Mouse (Mus musculus): Measurements from ENCODE around the gene Trpm8. TPM values are rescaled to one million over a fixed set of nuclear protein-coding genes. Genes with fewer than 3 reads are reported as not detected.

The Trpm8 gene
- total and polyA plus RNA-seq, 3 experiments: not detected

- no peak overlapping the region for H3K27ac ChIP-seq (ENCODE audit: insufficient read depth, low read depth)
- dilution Hi-C loops (cut with MboI; ENCODE audit: extremely low pct_ligation_motif_present, extremely low pct_unique_long_range_greater_than_20kb, low sequenced_read_pairs) (no loop called here), in situ Hi-C loops (cut with MboI; ENCODE audit: low pct_ligation_motif_present, low pct_unique_long_range_greater_than_20kb, low sequenced_read_pairs) (no loop called here)
- peaks cover 0 to 2% of the 10 kb centered on the region in 2 experiments; a peak in 1 of 4 replicates for H3K4me1 ChIP-seq (ENCODE audit: control insufficient read depth in 1 of 2, insufficient read depth in 2 of 2)
- TF ChIP-seq MAX (IDR thresholded peaks at IDR 0.05; ENCODE audit: low read length) (no peak), KAT2A (IDR thresholded peaks at IDR 0.05; ENCODE audit: insufficient replicate concordance, low read length) (no peak), POLR2A (IDR thresholded peaks at IDR 0.05; ENCODE audit: low read depth, low read length) (no peak), MAZ (IDR thresholded peaks at IDR 0.05; ENCODE audit: low read depth, low read length) (no peak), JUN (IDR thresholded peaks at IDR 0.05; ENCODE audit: insufficient read depth, low read depth, low read length) (no peak), CHD2 (IDR thresholded peaks at IDR 0.05; ENCODE audit: low read length) (no peak), MAFK (IDR thresholded peaks at IDR 0.05; ENCODE audit: insufficient replicate concordance, low read length) (no peak), PAX5 (IDR thresholded peaks at IDR 0.05; ENCODE audit: low read length) (no peak)
- DNase-seq (ENCODE audit: extremely low read depth): no peak
- no peaks in the 10 kb centered on the region for H3K9me3 ChIP-seq (replicated peaks; ENCODE audit: low read length)
- H3K4me3 ChIP-seq (replicated peaks in 1 of 3; ENCODE audit: low read depth in 2 of 3, low read length in 2 of 3, poor library complexity in 1 of 3): no peak overlapping the region
- no peak overlapping the region for H3K9ac ChIP-seq (ENCODE audit: insufficient read depth, low read depth)
- no peaks in the 10 kb centered on the region for H3K36me3 ChIP-seq (replicated peaks in 1 of 2; ENCODE audit: control insufficient read depth in 1 of 2, insufficient read depth in 1 of 2, low read length in 1 of 2)
- peaks cover 23% of the 10 kb centered on the region for H3K27me3 ChIP-seq (replicated peaks)
- no peaks in the 10 kb centered on the region for H3K79me2 ChIP-seq (replicated peaks; ENCODE audit: control insufficient read depth, extremely low read depth, insufficient read depth, poor library complexity, severe bottlenecking)
- no peak overlapping the region for H3K4me2 ChIP-seq (ENCODE audit: insufficient read depth, low read depth, poor library complexity, severe bottlenecking)
These were observed 71.1 kb downstream of the Trpm8 start for GRCm38 (mm10) chr1:88348496-88349005.

GRCm38 (mm10) chr1:88350761-88351160 lies 73.3 kb downstream of the Trpm8 start:
- TF ChIP-seq CHD2 (IDR thresholded peaks at IDR 0.05; ENCODE audit: low read length) (no peak), ELF1 (IDR thresholded peaks at IDR 0.05; ENCODE audit: low read depth, low read length) (no peak), SIN3A (IDR thresholded peaks at IDR 0.05; ENCODE audit: low read length) (no peak), USF2 (conservative IDR thresholded peaks at IDR 0.05; ENCODE audit: low read depth, low read length) (no peak), PAX5 (IDR thresholded peaks at IDR 0.05; ENCODE audit: low read length) (no peak), MAFK (IDR thresholded peaks at IDR 0.05; ENCODE audit: insufficient replicate concordance, low read length) (no peak), MXI1 (IDR thresholded peaks at IDR 0.05; ENCODE audit: low read depth, low read length) (no peak), KAT2A (IDR thresholded peaks at IDR 0.05; ENCODE audit: insufficient replicate concordance, low read length) (no peak), EP300 (IDR thresholded peaks at IDR 0.05; ENCODE audit: low read length) (no peak), POLR2AphosphoS2 (IDR thresholded peaks at IDR 0.05; ENCODE audit: low read depth, low read length) (no peak), NELFE (IDR thresholded peaks at IDR 0.05; ENCODE audit: low read depth, low read length) (no peak), CHD1 (IDR thresholded peaks at IDR 0.05; ENCODE audit: low read depth, low read length) (no peak), ZNF384 (IDR thresholded peaks at IDR 0.05; ENCODE audit: low read depth, low read length) (no peak), MEF2A (IDR thresholded peaks at IDR 0.05; ENCODE audit: borderline replicate concordance, low read depth, low read length) (no peak), TCF12 (IDR thresholded peaks at IDR 0.05; ENCODE audit: low read depth, low read length) (no peak), RAD21 (IDR thresholded peaks at IDR 0.05; ENCODE audit: low read depth, low read length) (no peak), MYC (IDR thresholded peaks at IDR 0.05; ENCODE audit: low read depth, low read length) (no peak), MAZ (IDR thresholded peaks at IDR 0.05; ENCODE audit: low read depth, low read length) (no peak), ETS1 (conservative IDR thresholded peaks at IDR 0.05; ENCODE audit: low read depth, low read length) (no peak), ZMIZ1 (IDR thresholded peaks at IDR 0.05; ENCODE audit: low read depth, low read length) (no peak)
- no peak overlapping the region for H3K4me3 ChIP-seq (replicated peaks in 1 of 3; ENCODE audit: low read depth in 2 of 3, low read length in 2 of 3, poor library complexity in 1 of 3)
- dilution Hi-C loops (cut with MboI; ENCODE audit: extremely low pct_ligation_motif_present, extremely low pct_unique_long_range_greater_than_20kb, low sequenced_read_pairs): no loop called here
- H3K9ac ChIP-seq (ENCODE audit: insufficient read depth, low read depth): no peak overlapping the region
- peaks cover 0 to 2% of the 10 kb centered on the region in 2 experiments; a peak in 1 of 4 replicates for H3K4me1 ChIP-seq (ENCODE audit: control insufficient read depth in 1 of 2, insufficient read depth in 2 of 2)
- H3K79me2 ChIP-seq (replicated peaks; ENCODE audit: control insufficient read depth, extremely low read depth, insufficient read depth, poor library complexity, severe bottlenecking): no peaks in the 10 kb centered on the region
- no peaks in the 10 kb centered on the region for H3K9me3 ChIP-seq (replicated peaks; ENCODE audit: low read length)
- no peak for DNase-seq (ENCODE audit: extremely low read depth)
- H3K27ac ChIP-seq (ENCODE audit: insufficient read depth, low read depth): no peak overlapping the region
- peaks cover 28% of the 10 kb centered on the region for H3K27me3 ChIP-seq (replicated peaks)
- no peak overlapping the region for H3K4me2 ChIP-seq (ENCODE audit: insufficient read depth, low read depth, poor library complexity, severe bottlenecking)
- H3K36me3 ChIP-seq (replicated peaks in 1 of 2; ENCODE audit: control insufficient read depth in 1 of 2, insufficient read depth in 1 of 2, low read length in 1 of 2): no peaks in the 10 kb centered on the region
- in situ Hi-C loops (cut with MboI; ENCODE audit: low pct_ligation_motif_present, low pct_unique_long_range_greater_than_20kb, low sequenced_read_pairs): no loop called here
